Mouse (Mus musculus) heart, postnatal 0 days (tissue): Measurements from ENCODE around the gene Tmem178. TPM values are rescaled to one million over a fixed set of nuclear protein-coding genes. Genes with fewer than 3 reads are reported as not detected.

Experiments
- ATAC-seq: fragments of 200-750 bp; cut with Nextera tagmentation; 2 replicates; pipeline ENCODE4 v1.8.0; 2017; ENCODE audit warnings: low read depth, moderate number of reproducible peaks, moderate library complexity; ENCODE audit not compliant: insufficient read depth
- DNase-seq: peaks from one replicate; pipeline ENCODE4 v3.0.0-alpha.2; 2016; ENCODE audit warnings: low spot score
- H3K27ac ChIP-seq: fragments of 300-500 bp; sonication (generic); 2 replicates; pipeline ENCODE4 v1.5.1; 2014; ENCODE audit warnings: low read depth, mild to moderate bottlenecking
- H3K27me3 ChIP-seq: fragments of 300-500 bp; sonication (generic); 2 replicates; pipeline ENCODE4 v1.6.1; 2014; ENCODE audit warnings: low read length, mixed read lengths; ENCODE audit not compliant: control insufficient read depth, insufficient read depth
- H3K36me3 ChIP-seq: fragments of 300-500 bp; sonication (generic); replicated peaks from 2 replicates; pipeline ENCODE4 v1.6.1; 2014; ENCODE audit warnings: low read length, mixed read lengths; ENCODE audit not compliant: control insufficient read depth, insufficient read depth
- H3K4me1 ChIP-seq: fragments of 300-500 bp; sonication (generic); 2 replicates; pipeline ENCODE4 v1.6.1; 2014; ENCODE audit warnings: antibody characterized with exemption; ENCODE audit not compliant: control insufficient read depth, insufficient read depth
- H3K4me2 ChIP-seq: fragments of 300-500 bp; sonication (generic); 2 replicates; pipeline ENCODE4 v1.6.1; 2014; ENCODE audit warnings: low read depth, mild to moderate bottlenecking, low read length, moderate library complexity
- H3K4me3 ChIP-seq: fragments of 300-500 bp; sonication (generic); 2 replicates; pipeline ENCODE4 v1.5.1; 2014; ENCODE audit warnings: low read depth, low read length
- H3K9ac ChIP-seq: fragments of 300-500 bp; sonication (generic); replicated peaks from 2 replicates; pipeline ENCODE4 v1.6.1; 2014; ENCODE audit warnings: low read depth, low read length, mixed read lengths
- H3K9me3 ChIP-seq: fragments of 300-500 bp; sonication (generic); replicated peaks from 2 replicates; pipeline ENCODE4 v1.6.1; 2016; ENCODE audit warnings: low read length; ENCODE audit not compliant: control insufficient read depth
- CTCF ChIP-seq: IDR thresholded peaks from 2 replicates; pipeline ENCODE4 v1.5.1; 2016; ENCODE audit warnings: antibody characterized with exemption, control low read depth, low read depth
- EP300 ChIP-seq: IDR thresholded peaks from 2 replicates; pipeline ENCODE4 v1.6.1; 2016; ENCODE audit warnings: antibody characterized with exemption, low read depth
- WGBS: fragments of 180-500 bp; shearing (Covaris S2); extraction: QIAGEN DNeasy Blood & Tissue Kit; methylation state at CpG from one replicate; pipeline ENCODE4 v1.1.7; 2014; 5-methylcytosine and 5-hydroxymethylcytosine counted together
- polyA plus RNA-seq: library from polyadenylated mRNA; unstranded; fragments of >200 nt; fragmentation: Nextera tagmentation; extraction: Ambion mirVana; gene quantifications from 2 replicates; pipeline ENCODE4 v1.2.1, GENCODE M21; 2015
- total RNA-seq: library from RNA; depleted of rRNA; stranded (reverse); fragments of >200 nt; gene quantifications from 2 replicates; pipeline ENCODE4 v1.2.3, GENCODE M21; 2014; ENCODE audit warnings: low replicate concordance; rRNA removed

The Tmem178 gene
- total and polyA plus RNA-seq, 2 experiments from 2014 or later: 1.8 to 3.1 TPM

DNA sequence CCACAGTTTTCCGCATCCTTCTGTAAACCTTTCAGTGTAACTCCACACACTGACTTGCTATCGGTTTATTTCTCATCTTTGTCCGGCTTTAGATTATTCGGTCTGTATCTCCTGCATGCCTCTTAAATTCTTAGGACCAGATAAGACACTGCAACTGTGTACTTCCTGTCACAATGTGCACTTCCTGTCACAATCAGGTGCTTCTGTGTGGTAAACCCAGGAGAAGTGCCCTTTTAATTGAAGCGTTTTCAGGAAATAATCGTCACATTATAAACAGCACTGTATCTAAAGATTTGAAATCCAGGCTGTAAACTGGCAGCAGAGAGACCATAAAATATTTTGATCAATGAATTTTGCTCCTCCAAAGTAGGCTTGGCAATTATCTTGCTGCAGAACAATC is 100.7 kb downstream of the Tmem178 start:
- H3K27me3 ChIP-seq: no peaks in the 10 kb centered on the region
- peaks cover 3% of the 10 kb centered on the region; the same call in 1 of the 2 replicates for H3K4me1 ChIP-seq
- peaks cover 31% of the 10 kb centered on the region for H3K36me3 ChIP-seq
- ATAC-seq (no peak), DNase-seq (no peak)
- 77% methylated on average over 6 of the region's 6 CpGs for WGBS
- H3K4me3 ChIP-seq: no peak overlapping the region
- H3K9ac ChIP-seq: no peak overlapping the region
- H3K9me3 ChIP-seq: no peaks in the 10 kb centered on the region
- no peak for TF ChIP-seq CTCF
- TF ChIP-seq EP300: no peak
- no peak overlapping the region for H3K4me2 ChIP-seq
- no peak overlapping the region for H3K27ac ChIP-seq

DNA sequence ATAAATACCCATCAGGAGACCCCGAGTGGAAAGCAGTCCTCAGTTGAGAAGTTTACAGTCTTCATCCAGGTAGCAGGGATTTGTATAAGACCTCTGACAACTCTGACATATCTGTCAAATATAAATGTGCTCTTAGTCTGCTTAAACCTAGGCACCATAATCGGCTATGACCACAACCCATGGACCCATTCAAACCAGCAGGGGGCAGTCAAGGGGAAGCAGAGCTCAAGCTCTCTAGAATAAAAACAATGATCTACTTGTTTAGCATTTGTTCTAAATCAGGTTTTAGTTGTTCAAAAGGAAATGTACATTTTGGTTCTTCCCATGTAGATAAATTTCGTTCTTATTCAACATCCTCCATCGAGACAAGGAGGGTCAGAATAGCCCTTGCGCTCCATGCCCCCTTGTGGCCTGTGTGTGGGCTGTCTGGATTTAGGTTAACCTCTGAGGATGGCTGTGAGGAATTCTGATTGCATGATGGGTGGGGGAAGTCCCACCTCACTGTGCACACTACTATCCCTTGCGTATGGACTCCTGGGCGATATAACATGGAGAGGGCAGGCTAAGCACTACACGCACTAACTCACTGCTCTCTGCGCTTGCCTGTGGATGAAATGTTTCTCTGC is 101.2 kb downstream of the Tmem178 start:
- WGBS: 84% methylated on average over 9 of the region's 9 CpGs
- no peaks in the 10 kb centered on the region for H3K27me3 ChIP-seq
- no peak overlapping the region for H3K4me3 ChIP-seq
- peaks cover 31% of the 10 kb centered on the region for H3K36me3 ChIP-seq
- H3K4me1 ChIP-seq: peaks cover 3% of the 10 kb centered on the region; the same call in 1 of the 2 replicates
- H3K4me2 ChIP-seq: no peak overlapping the region
- no peak for ATAC-seq
- H3K9ac ChIP-seq: no peak overlapping the region
- TF ChIP-seq EP300: no peak
- peak; percentile 35 for TF ChIP-seq CTCF
- H3K9me3 ChIP-seq: no peaks in the 10 kb centered on the region
- DNase-seq: no peak
- H3K27ac ChIP-seq: no peak overlapping the region

DNA sequence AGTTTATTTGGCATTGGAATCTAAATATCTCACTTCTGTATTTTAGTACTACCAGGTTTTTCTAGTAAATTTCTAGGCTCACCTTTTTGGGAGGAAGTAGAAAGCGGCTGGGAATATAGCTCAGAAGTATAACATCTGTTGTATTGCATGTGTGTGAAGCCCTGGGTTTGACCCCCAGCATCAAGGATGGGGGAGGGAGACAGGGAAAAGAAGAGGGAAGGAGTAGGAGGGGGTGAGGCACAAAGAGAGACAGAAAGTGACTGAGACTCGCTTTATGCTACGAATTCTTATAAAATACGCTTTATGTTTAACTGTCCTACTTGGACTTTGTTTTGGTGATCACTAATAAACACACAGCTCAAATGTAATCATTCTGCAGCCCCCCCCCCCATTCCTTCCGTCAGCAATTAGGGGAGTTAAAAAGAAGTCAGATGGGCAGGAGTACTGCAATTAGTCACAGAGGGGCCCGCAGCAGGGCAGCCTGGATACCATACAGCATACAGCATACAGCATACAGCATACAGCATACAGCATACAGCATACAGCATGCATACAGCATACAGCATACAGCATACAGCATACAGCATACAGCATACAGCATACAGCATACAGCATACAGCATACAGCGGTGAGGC is 103.6 kb downstream of the Tmem178 start:
- ATAC-seq (no peak), DNase-seq (no peak)
- Histone ChIP-seq H3K27ac (no peak overlapping the region), H3K27me3 (no peaks in the 10 kb centered on the region), H3K9ac (no peak overlapping the region), H3K4me2 (no peak overlapping the region), H3K9me3 (no peaks in the 10 kb centered on the region), H3K36me3 (peaks cover 36% of the 10 kb centered on the region), H3K4me1 (no peaks in the 10 kb centered on the region), H3K4me3 (no peak overlapping the region)
- WGBS: 86% methylated on average over 7 of the region's 7 CpGs
- TF ChIP-seq CTCF: no peak
- no peak for TF ChIP-seq EP300

Other genes starting within 250 kb of the Tmem178 start
- gene Map4k3, start 216.1 kb upstream of the Tmem178 start, total RNA-seq: 38.0 and 44.4 TPM in 2 replicates
- gene Map4k3, start 216.1 kb upstream of the Tmem178 start, polyA plus RNA-seq: 14.2 and 16.7 TPM in 2 replicates
- 3.5 and 7.5 TPM in 2 replicates for gene Thumpd2, start 120.5 kb downstream of the Tmem178 start, total RNA-seq
- 7.9 and 8.8 TPM in 2 replicates for gene Thumpd2, start 120.5 kb downstream of the Tmem178 start, polyA plus RNA-seq